Mouse (Mus musculus): ENCODE data around the gene P2ry6. TPM values are rescaled to one million over a fixed set of nuclear protein-coding genes. Genes with fewer than 3 reads are reported as not detected.

P2ry6 gene
- total RNA-seq, 1 experiment: 0.45 TPM

DNA sequence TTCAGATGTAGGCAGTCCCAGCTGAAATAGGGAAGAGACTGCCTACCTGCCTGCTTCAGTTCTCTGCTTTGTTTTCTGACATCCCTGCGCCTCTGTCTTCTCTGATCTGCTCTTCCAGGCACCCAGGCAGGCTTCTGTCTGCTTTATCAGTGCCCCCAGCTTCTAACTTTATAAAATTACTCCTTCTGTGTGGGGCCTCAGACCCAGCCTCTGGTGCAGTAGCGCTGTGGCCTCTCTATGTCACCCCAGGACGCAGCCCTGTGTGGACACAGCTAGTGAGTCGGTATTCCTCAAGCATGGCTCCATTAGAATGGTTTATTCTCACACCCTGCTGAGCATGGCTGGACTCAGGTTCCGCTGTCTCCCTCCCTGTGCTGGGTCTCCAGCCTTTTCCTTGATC is 24.4 kb downstream of the P2ry6 start:
- Histone ChIP-seq H3K9me3 (ENCODE audit: control insufficient read depth, insufficient read depth, low read depth, low read length) (no peaks in the 10 kb centered on the region), H3K4me1 (ENCODE audit: control insufficient read depth in 2 of 2, insufficient read depth in 2 of 2, low read length in 2 of 2, poor library complexity in 1 of 2) (peaks cover 0 to 3% of the 10 kb centered on the region in 2 experiments; a peak in 1 of 4 replicates), H3K4me3 (ENCODE audit: insufficient read depth in 1 of 2, low read depth in 1 of 2, low read length in 2 of 2, poor library complexity in 1 of 2, severe bottlenecking in 1 of 2) (no peak overlapping the region), H3K27ac (ENCODE audit: insufficient read depth, low read depth, low read length, poor library complexity, severe bottlenecking) (no peak overlapping the region), H3K9ac (ENCODE audit: insufficient read depth, low read depth, low read length, poor library complexity, severe bottlenecking) (no peak overlapping the region), H3K36me3 (ENCODE audit: control insufficient read depth, insufficient read depth, low read length, poor library complexity, severe bottlenecking) (no peaks in the 10 kb centered on the region)
- no peak for TF ChIP-seq ZNF384 (IDR thresholded peaks at IDR 0.05; ENCODE audit: low read depth, low read length)
- no peak for TF ChIP-seq CHD2 (IDR thresholded peaks at IDR 0.05; ENCODE audit: low read depth, low read length)
- TF ChIP-seq ZC3H11A (IDR thresholded peaks at IDR 0.05; ENCODE audit: borderline replicate concordance, low read depth, low read length): no peak
- no peak for TF ChIP-seq MAFK (IDR thresholded peaks at IDR 0.05; ENCODE audit: insufficient read depth, low read depth, low read length)
- TF ChIP-seq HCFC1 (IDR thresholded peaks at IDR 0.05; ENCODE audit: borderline replicate concordance, insufficient read depth, low read length): no peak
- no peak for DNase-seq (ENCODE audit: low read depth, low spot score)
- in situ Hi-C loops (cut with MboI; ENCODE audit: low sequenced_read_pairs in 2 of 2, unreplicated experiment in 2 of 2): no loop called here

DNA sequence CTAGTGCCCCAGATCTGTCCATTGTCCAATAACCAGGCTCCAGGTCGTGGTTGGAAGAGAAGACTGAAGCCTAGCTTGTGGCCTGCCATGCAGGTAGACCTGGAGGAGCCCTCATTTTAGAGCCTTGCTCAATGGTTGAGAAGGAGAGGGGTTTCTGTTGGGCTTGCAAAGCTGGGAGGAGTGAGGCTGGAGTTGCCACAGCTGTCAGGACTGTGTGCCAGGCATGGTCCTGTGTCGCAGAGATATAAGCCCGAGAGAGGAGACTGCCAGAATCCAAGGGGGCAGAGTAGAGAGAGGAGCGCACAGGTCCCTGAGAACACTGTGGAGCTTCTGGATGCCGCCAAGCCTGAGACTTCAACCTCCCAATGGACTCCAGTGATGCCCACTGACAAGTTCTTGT is 29.7 kb downstream of the P2ry6 start:
- no peak overlapping the region for H3K9ac ChIP-seq (ENCODE audit: insufficient read depth, low read depth, low read length, poor library complexity, severe bottlenecking)
- no peaks in the 10 kb centered on the region for H3K36me3 ChIP-seq (ENCODE audit: control insufficient read depth, insufficient read depth, low read length, poor library complexity, severe bottlenecking)
- H3K9me3 ChIP-seq (ENCODE audit: control insufficient read depth, insufficient read depth, low read depth, low read length): no peaks in the 10 kb centered on the region
- in situ Hi-C loops (cut with MboI; ENCODE audit: low sequenced_read_pairs in 2 of 2, unreplicated experiment in 2 of 2): no loop called here
- peaks cover 0 to 15% of the 10 kb centered on the region in 2 experiments; a peak in 1 of 4 replicates for H3K4me1 ChIP-seq (ENCODE audit: control insufficient read depth in 2 of 2, insufficient read depth in 2 of 2, low read length in 2 of 2, poor library complexity in 1 of 2)
- no peak for TF ChIP-seq ZC3H11A (IDR thresholded peaks at IDR 0.05; ENCODE audit: borderline replicate concordance, low read depth, low read length)
- no peak for DNase-seq (ENCODE audit: low read depth, low spot score)
- H3K4me3 ChIP-seq (ENCODE audit: insufficient read depth in 1 of 2, low read depth in 1 of 2, low read length in 2 of 2, poor library complexity in 1 of 2, severe bottlenecking in 1 of 2): no peak overlapping the region
- no peak overlapping the region for H3K27ac ChIP-seq (ENCODE audit: insufficient read depth, low read depth, low read length, poor library complexity, severe bottlenecking)

DNA sequence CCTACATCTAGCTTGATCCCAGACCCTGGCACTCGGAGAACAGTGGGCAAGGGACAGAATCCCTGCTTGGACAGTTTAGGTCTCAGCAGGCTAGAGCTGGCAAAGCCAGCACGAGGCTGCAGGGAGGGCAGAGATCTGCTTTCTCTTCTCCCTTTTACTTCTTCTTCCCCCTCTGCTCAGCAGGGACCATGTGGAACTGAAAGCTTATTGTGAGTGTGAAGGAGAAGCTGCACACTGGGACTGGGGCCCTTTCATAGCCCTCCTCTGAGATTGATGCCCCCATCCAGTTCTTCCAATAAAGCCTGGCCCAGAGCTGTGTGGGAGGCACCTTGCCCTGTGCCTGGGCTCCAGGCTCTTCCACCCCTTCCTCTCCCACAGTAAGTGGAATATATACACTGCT is 30.1 kb downstream of the P2ry6 start:
- TF ChIP-seq MAFK (IDR thresholded peaks at IDR 0.05; ENCODE audit: insufficient read depth, low read depth, low read length): no peak
- TF ChIP-seq CHD2 (IDR thresholded peaks at IDR 0.05; ENCODE audit: low read depth, low read length): no peak
- no peak for TF ChIP-seq ZC3H11A (IDR thresholded peaks at IDR 0.05; ENCODE audit: borderline replicate concordance, low read depth, low read length)
- TF ChIP-seq HCFC1 (IDR thresholded peaks at IDR 0.05; ENCODE audit: borderline replicate concordance, insufficient read depth, low read length): no peak
- TF ChIP-seq ZNF384 (IDR thresholded peaks at IDR 0.05; ENCODE audit: low read depth, low read length): no peak
- H3K27ac ChIP-seq (ENCODE audit: insufficient read depth, low read depth, low read length, poor library complexity, severe bottlenecking): no peak overlapping the region
- H3K4me3 ChIP-seq (ENCODE audit: insufficient read depth in 1 of 2, low read depth in 1 of 2, low read length in 2 of 2, poor library complexity in 1 of 2, severe bottlenecking in 1 of 2): no peak overlapping the region
- peaks cover 0 to 15% of the 10 kb centered on the region in 2 experiments; a peak in 1 of 4 replicates for H3K4me1 ChIP-seq (ENCODE audit: control insufficient read depth in 2 of 2, insufficient read depth in 2 of 2, low read length in 2 of 2, poor library complexity in 1 of 2)
- H3K9ac ChIP-seq (ENCODE audit: insufficient read depth, low read depth, low read length, poor library complexity, severe bottlenecking): 0 out of 2 replicates have a peak overlapping the region, but pooled peaks have one; percentile 6
- H3K9me3 ChIP-seq (ENCODE audit: control insufficient read depth, insufficient read depth, low read depth, low read length): no peaks in the 10 kb centered on the region
- in situ Hi-C loops (cut with MboI; ENCODE audit: low sequenced_read_pairs in 2 of 2, unreplicated experiment in 2 of 2): no loop called here
- DNase-seq (ENCODE audit: low read depth, low spot score): no peak
- no peaks in the 10 kb centered on the region for H3K36me3 ChIP-seq (ENCODE audit: control insufficient read depth, insufficient read depth, low read length, poor library complexity, severe bottlenecking)

DNA sequence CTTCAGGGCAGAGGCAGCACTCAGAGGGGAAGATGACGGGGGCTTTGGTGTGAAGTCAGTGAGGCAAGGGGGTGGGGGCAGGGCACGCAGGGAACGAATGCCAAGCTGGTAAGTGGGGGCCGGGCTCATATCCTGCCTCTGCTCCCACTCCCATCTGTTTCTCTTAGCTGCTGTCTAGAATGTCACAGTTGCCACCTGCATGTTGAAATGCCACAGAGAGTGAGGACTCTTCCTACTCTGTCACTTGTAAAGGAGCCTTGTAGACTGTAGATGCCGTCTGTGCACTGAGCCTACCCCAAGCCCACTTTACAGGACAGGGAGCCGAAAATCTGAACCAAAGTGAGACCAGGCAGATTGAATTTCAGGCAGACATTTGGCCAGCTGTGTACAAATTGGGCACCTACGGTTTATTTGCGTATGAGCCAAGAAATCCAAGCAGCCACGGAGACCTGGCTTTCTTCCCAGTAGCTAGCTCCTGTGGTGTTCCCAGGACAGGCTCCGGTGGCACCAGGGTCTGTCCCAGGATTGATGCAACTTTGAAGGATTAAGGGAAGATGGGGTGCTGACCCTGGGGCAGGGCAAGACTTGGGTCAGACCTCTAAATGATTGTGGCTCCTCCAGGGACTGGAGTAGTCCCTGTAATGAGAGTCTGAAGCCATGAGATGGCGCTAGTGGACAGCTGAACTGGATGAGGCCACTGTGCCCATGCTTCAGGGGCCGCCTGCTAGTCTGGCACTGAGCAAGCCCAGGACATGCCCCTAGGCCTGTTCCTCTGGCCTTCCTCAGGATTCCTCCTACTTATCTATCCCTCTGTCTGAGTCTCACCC is 31.4 kb downstream of the P2ry6 start:
- Histone ChIP-seq H3K27ac (ENCODE audit: insufficient read depth, low read depth, low read length, poor library complexity, severe bottlenecking) (peak overlapping the region; percentile 48; the same call in 1 of the 2 replicates), H3K9me3 (ENCODE audit: control insufficient read depth, insufficient read depth, low read depth, low read length) (no peaks in the 10 kb centered on the region), H3K4me1 (ENCODE audit: control insufficient read depth in 2 of 2, insufficient read depth in 2 of 2, low read length in 2 of 2, poor library complexity in 1 of 2) (peaks cover 0 to 21% of the 10 kb centered on the region in 2 experiments; a peak in 1 of 4 replicates), H3K4me3 (ENCODE audit: insufficient read depth in 1 of 2, low read depth in 1 of 2, low read length in 2 of 2, poor library complexity in 1 of 2, severe bottlenecking in 1 of 2) (no peak overlapping the region), H3K9ac (ENCODE audit: insufficient read depth, low read depth, low read length, poor library complexity, severe bottlenecking) (peak overlapping the region; percentile 47), H3K36me3 (ENCODE audit: control insufficient read depth, insufficient read depth, low read length, poor library complexity, severe bottlenecking) (no peaks in the 10 kb centered on the region)
- TF ChIP-seq MAFK (IDR thresholded peaks at IDR 0.05; ENCODE audit: insufficient read depth, low read depth, low read length): no peak
- peak; percentile 62; the same call in 1 of the 2 replicates for TF ChIP-seq ZC3H11A (IDR thresholded peaks at IDR 0.05; ENCODE audit: borderline replicate concordance, low read depth, low read length)
- TF ChIP-seq ZNF384 (IDR thresholded peaks at IDR 0.05; ENCODE audit: low read depth, low read length): no peak
- TF ChIP-seq CHD2 (IDR thresholded peaks at IDR 0.05; ENCODE audit: low read depth, low read length): no peak
- TF ChIP-seq HCFC1 (IDR thresholded peaks at IDR 0.05; ENCODE audit: borderline replicate concordance, insufficient read depth, low read length): peak; percentile 48; the same call in 1 of the 2 replicates
- peak; percentile 81 for DNase-seq (ENCODE audit: low read depth, low spot score)
- in situ Hi-C loops (cut with MboI; ENCODE audit: low sequenced_read_pairs in 2 of 2, unreplicated experiment in 2 of 2): no loop called here

All from ES-E14 (cell line).